Mouse (Mus musculus) left cerebral cortex, adult 11 months (tissue): ENCODE data around the gene Wwox.

Source experiments
- DNase-seq: peaks from one replicate; pipeline ENCODE4 v3.0.0; 2022; ENCODE audit warnings: low spot score

The Wwox gene

DNA sequence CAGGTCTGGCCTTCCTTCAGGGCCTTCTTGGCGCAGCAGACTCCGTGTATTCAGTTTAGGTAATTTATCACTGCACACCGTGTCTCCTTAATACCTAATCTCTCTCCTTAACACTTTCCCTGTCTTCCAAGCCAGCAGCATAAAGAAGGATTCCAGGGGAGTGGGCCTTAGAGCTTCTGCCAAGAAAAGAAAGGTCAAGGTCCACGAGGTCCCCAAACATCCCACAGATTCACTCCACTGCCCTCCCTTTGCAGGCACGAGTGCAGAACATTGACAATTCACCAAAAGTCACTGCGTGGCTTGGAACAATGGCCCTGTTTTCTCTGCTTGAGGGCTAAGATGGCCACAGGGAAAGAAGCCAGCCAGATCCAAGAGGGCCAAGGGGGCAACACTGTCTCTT, 96.7 kb downstream of the Wwox start:
- no peak for DNase-seq

GRCm38 (mm10) chr8:114541132-114541531, 101.7 kb downstream of the Wwox start:
- DNase-seq, result peak; percentile 29

DNA sequence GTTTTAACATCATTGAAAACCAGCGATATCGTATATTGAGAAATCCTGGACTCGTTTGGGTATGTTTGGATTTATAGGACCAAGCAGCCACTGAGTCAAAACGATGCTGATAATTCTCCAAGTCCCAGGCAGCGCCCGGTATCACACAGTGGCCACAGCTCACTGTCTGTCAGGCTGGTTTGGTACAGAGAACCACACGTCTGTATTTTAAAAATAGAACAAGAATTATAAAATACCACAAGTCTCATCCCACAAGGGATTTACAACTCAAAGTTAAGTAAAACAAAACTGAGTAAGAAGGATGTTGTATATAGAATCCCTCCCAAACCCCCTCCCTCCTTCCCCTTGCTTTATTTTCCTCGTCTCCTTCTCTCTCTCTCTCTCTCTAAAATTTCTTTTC, 108.9 kb downstream of the Wwox start:
- no peak for DNase-seq

DNA sequence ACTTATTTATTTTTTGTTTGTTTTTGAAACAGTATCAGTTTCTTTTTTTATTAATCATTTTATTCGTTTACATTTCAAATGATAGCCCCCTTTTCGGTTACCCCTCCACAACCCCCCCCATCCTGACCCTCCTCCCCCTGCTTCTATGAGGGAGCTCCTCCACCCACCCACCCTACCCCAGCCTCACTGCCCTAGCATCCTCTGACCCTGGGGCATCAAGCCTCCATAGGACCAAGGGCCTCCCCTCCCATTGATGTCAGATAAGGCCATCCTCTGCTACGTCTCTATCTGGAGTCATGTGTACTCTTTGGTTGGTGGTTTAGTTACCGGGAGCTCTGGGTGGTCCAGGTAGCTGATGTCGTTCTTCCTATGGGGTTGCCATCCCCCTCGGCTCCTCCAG, 109.4 kb downstream of the Wwox start:
- no peak for DNase-seq

- no peak for DNase-seq
These were observed 110.6 kb downstream of the Wwox start for GRCm38 (mm10) chr8:114550029-114550428.

- DNase-seq, result no peak
These were observed 113.2 kb downstream of the Wwox start for GRCm38 (mm10) chr8:114552606-114553005.

GRCm38 (mm10) chr8:114554966-114555365, 115.5 kb downstream of the Wwox start:
- no peak for DNase-seq

GRCm38 (mm10) chr8:114555491-114556202, 116.2 kb downstream of the Wwox start:
- DNase-seq, result no peak

GRCm38 (mm10) chr8:114561191-114561590, 121.7 kb downstream of the Wwox start:
- DNase-seq, result no peak

GRCm38 (mm10) chr8:114562486-114562885, 123.0 kb downstream of the Wwox start:
- DNase-seq, result no peak

DNA sequence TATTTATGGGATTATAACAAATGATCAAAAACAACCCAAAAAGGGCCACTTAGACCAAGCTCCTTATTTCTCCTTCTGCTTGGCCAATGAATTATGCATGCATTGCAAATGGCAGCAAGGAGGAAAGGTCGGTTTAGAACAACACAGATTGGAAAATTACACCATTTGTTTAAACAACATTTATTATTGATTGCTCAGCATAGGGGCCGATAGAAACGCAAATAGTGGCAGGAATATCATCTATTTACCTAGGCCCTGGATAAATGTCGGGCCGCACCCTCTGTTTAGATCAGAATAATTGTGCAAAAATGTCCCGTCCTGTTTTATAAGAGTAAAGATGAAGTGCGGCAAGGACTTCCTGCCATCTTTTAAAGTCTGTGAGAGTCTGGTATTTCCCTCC, 123.9 kb downstream of the Wwox start:
- no peak for DNase-seq

GRCm38 (mm10) chr8:114564036-114564435, 124.6 kb downstream of the Wwox start:
- DNase-seq, result no peak

- DNase-seq, result no peak
These were observed 129.2 kb downstream of the Wwox start for GRCm38 (mm10) chr8:114568531-114569166.

- no peak for DNase-seq
These were observed 133.7 kb downstream of the Wwox start for GRCm38 (mm10) chr8:114573014-114573746.

DNA sequence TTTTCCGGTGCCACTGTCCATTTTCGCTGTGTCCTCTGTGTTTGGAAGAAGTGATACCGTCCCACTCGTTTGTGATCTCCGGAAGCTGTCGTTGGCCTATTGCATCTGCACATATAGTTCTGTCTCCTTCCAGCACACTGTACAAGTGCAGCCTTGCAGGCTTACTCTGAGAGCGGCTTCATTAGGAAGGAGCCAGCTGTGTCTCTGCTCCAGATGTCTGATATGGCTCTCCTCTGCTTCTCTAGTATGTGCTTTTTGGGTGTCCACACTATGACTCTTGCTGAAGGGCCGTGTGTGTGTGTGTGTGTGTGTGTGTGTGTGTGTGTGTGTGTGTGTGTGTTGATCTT, 134.3 kb downstream of the Wwox start:
- DNase-seq, result no peak

DNA sequence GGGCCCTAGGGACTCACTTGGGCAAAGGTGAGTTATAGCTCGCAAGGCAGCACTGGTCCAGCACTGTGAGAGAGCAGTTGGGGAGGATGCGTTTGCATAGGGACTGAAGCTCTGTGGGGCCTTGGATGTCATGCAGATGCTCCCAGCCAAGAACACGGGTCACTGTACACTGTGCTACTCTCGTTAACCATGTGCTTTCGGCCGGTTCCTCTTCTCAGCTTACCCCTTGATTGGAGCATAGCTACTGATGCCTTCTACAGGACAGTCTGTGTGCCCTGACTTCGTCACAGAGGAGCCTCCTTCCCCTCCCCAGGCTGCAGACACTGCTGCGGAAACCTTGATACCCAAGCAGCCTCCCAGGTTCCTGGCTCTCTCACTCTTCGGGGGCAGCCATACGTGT, 139.8 kb downstream of the Wwox start:
- no peak for DNase-seq

DNA sequence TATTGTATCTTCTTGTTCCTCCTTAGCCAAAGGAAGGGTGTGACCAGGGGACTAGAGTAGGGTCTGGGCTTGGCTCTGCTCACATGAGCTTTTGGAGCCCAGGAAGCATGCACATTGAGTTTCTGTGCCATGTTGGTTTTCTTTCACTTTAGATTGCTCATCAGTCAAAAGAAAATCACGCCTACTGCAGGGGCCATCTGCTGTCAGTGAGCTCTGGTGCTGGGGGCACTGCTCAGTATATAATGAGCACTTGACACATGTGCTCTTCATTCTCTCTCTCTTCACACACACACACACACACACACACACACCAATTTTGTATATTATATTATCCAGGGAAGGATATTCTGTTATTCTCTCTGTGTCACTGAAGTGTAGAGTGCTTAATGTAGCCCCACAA, 141.2 kb downstream of the Wwox start:
- no peak for DNase-seq

DNA sequence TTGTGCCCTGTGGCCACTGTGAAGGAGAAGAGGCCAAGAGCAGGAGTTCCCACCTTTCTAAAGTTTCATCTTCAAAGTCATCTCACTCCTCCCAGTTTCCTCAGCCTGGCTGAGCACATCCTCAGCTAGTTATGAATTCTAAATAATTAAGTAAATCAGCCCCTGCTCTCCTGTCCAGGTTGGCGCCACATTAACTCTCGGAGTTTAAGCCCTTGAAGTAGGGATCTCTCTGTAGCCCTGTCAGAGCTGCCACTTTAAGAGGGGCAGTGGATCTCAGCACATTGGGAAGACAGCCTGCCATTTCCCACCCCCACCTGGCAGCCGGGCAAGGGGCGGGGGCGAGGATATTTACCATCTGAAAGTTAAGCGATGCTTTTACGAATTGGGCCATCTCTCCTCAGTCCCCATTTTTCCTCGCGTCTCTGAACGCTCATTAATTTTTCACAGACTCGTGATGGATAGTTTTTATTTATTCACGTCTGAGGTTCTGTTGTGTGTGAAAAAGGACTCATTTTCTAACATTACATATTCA, 150.9 kb downstream of the Wwox start:
- DNase-seq, result no peak

- DNase-seq, result peak; percentile 14
These were observed 152.1 kb downstream of the Wwox start for GRCm38 (mm10) chr8:114591296-114592280.

- no peak for DNase-seq
These were observed 154.1 kb downstream of the Wwox start for GRCm38 (mm10) chr8:114593424-114594157.

DNA sequence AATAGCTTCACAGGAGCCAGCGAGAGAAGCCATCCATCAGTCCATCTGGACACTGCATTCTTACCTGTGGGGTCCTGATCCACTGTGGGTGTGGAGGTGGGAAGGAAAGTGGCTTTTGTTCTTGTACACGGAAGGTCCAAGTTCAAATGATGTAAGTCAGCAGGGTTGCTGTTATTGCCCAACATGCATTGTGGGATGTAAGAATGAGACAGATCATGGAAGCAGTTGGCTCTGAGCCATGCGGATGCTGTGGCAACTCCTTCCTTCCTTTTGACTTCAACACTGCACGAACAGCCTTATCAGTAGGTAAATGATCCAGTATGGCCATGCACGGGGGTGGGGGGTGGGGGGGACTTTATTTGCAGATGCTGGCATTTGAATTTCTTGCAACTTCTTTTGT, 155.4 kb downstream of the Wwox start:
- no peak for DNase-seq
